Mouse (Mus musculus) colon, adult 2 months (tissue): Measurements from ENCODE around the gene Prmt6. TPM values are rescaled to one million over a fixed set of nuclear protein-coding genes. Genes with fewer than 3 reads are reported as not detected.

Experiments
- polyA plus RNA-seq: library from polyadenylated mRNA; depleted of rRNA; stranded (reverse); fragments of >200 nt; gene quantifications from 2 replicates; pipeline ENCODE4 v1.2.3, GENCODE M21; 2012; rRNA removed

The Prmt6 gene
- polyA plus RNA-seq = 9.5 and 10.1 TPM in 2 replicates

GRCm38 (mm10) chr3:110250839-110251700 is at the start of gene Prmt6:
Prmt6 (minus strand) TSS chr3:110250998.

Other genes starting within 250 kb of the Prmt6 start
- 0.12 and 0.36 TPM in 2 replicates for gene Ntng1, start 107.0 kb downstream of the Prmt6 start, polyA plus RNA-seq